Mouse (Mus musculus): ENCODE measurements at regions not wholly inside any gene's neighbourhood (a gene's known extent, or its start where the extent isn't known, plus 50 kb on each side); places are given as distances from the start of the nearest gene placed in this dataset.

GRCm38 (mm10) chr8:44155705-44156321 lies 446.0 kb upstream of the Adam34 start:
- no peak for DNase-seq

GRCm38 (mm10) chr8:44165115-44165514 lies 455.3 kb upstream of the Adam34 start:
- DNase-seq, result no peak

- no peak for DNase-seq
Measured at GRCm38 (mm10) chr8:44177016-44177415, 467.2 kb upstream of the Adam34 start.

- no peak for DNase-seq
Measured at GRCm38 (mm10) chr8:44202228-44202627, 492.4 kb upstream of the Adam34 start.

- DNase-seq, result no peak
Measured at GRCm38 (mm10) chr8:44206391-44207170, 496.7 kb upstream of the Adam34 start.

- no peak for DNase-seq
Measured at GRCm38 (mm10) chr8:44222346-44222745, 512.5 kb upstream of the Adam34 start.

- no peak for DNase-seq
Measured at GRCm38 (mm10) chr8:44252393-44252792, 542.5 kb upstream of the Adam34 start.

GRCm38 (mm10) chr8:44257051-44257450 lies 547.2 kb upstream of the Adam34 start:
- DNase-seq, result no peak

GRCm38 (mm10) chr8:44261039-44261438 lies 551.2 kb upstream of the Adam34 start:
- no peak for DNase-seq

- DNase-seq, result no peak
Measured at GRCm38 (mm10) chr8:44273300-44273699, 563.5 kb upstream of the Adam34 start.

- no peak for DNase-seq
Measured at GRCm38 (mm10) chr8:44318216-44318615, 608.4 kb upstream of the Adam34 start.

GRCm38 (mm10) chr8:44334323-44334993 lies 600.8 kb upstream of the Fat1 start:
- DNase-seq, result no peak

GRCm38 (mm10) chr8:44343401-44343800 lies 591.8 kb upstream of the Fat1 start:
- no peak for DNase-seq

GRCm38 (mm10) chr8:44343924-44344323 lies 591.3 kb upstream of the Fat1 start:
- no peak for DNase-seq

GRCm38 (mm10) chr8:44347412-44347811 lies 587.8 kb upstream of the Fat1 start:
- no peak for DNase-seq

GRCm38 (mm10) chr8:44373987-44374386 lies 561.3 kb upstream of the Fat1 start:
- DNase-seq, result no peak

- DNase-seq, result no peak
Measured at GRCm38 (mm10) chr8:44377731-44378130, 557.5 kb upstream of the Fat1 start.

- DNase-seq, result no peak
Measured at GRCm38 (mm10) chr8:44408462-44408861, 526.8 kb upstream of the Fat1 start.

GRCm38 (mm10) chr8:44410261-44410660 lies 525.0 kb upstream of the Fat1 start:
- no peak for DNase-seq

- no peak for DNase-seq
Measured at GRCm38 (mm10) chr8:44418003-44418402, 517.2 kb upstream of the Fat1 start.

- DNase-seq, result no peak
Measured at GRCm38 (mm10) chr8:44455433-44455832, 479.8 kb upstream of the Fat1 start.

- DNase-seq, result no peak
Measured at GRCm38 (mm10) chr8:44456336-44456735, 478.9 kb upstream of the Fat1 start.

GRCm38 (mm10) chr8:44466409-44467078 lies 468.7 kb upstream of the Fat1 start:
- no peak for DNase-seq

Measured in cerebellum, adult 9-11 months (tissue).